Mouse (Mus musculus): ENCODE results near the gene Pctp. TPM values are rescaled to one million over a fixed set of nuclear protein-coding genes. Genes with fewer than 3 reads are reported as not detected.

Gene Pctp
- polyA plus RNA-seq, 2 experiments = 4.3 to 5.1 TPM

- 44% methylated on average over 11 of the region's 11 CpGs for WGBS (ENCODE audit: insufficient replicate concordance)
- Histone ChIP-seq H3K9me3 (ENCODE audit: control insufficient read depth, low read length) (no peaks in the 10 kb centered on the region), H3K9ac (replicated peaks) (no peak overlapping the region), H3K4me3 (ENCODE audit: insufficient read depth in 1 of 2, low read depth in 2 of 2, low read length in 2 of 2) (no peak overlapping the region), H3K27me3 (ENCODE audit: control insufficient read depth, insufficient read depth, low read length) (no peaks in the 10 kb centered on the region), H3K36me3 (replicated peaks; ENCODE audit: control insufficient read depth, insufficient read depth, low read depth) (no peaks in the 10 kb centered on the region), H3K4me2 (ENCODE audit: low read depth) (no peak overlapping the region), H3K27ac (no peak overlapping the region), H3K4me1 (replicated peaks; ENCODE audit: control insufficient read depth in 2 of 2, insufficient read depth in 2 of 2, low read length in 1 of 2) (peaks cover 0 to 4% of the 10 kb centered on the region in 2 experiments; a peak in 2 of 4 replicates)
- ATAC-seq (ENCODE audit: insufficient read depth) (no peak), DNase-seq (ENCODE audit: low read depth in 3 of 3, low spot score in 3 of 3) (no peak)
- no peak for TF ChIP-seq CTCF (IDR thresholded peaks at IDR 0.05; ENCODE audit: low read depth)
- TF ChIP-seq EP300 (IDR thresholded peaks at IDR 0.05; ENCODE audit: low read depth) = no peak
These were observed 23.5 kb downstream of the Pctp start for GRCm38 (mm10) chr11:89978914-89979818.

- H3K4me1 ChIP-seq (replicated peaks; ENCODE audit: control insufficient read depth in 2 of 2, insufficient read depth in 2 of 2, low read length in 1 of 2) = peaks cover 0 to 4% of the 10 kb centered on the region in 2 experiments; a peak in 2 of 4 replicates
- H3K27ac ChIP-seq = no peak overlapping the region
- no peaks in the 10 kb centered on the region for H3K36me3 ChIP-seq (replicated peaks; ENCODE audit: control insufficient read depth, insufficient read depth, low read depth)
- no peak overlapping the region for H3K9ac ChIP-seq (replicated peaks)
- no peak overlapping the region for H3K4me3 ChIP-seq (ENCODE audit: insufficient read depth in 1 of 2, low read depth in 2 of 2, low read length in 2 of 2)
- no peaks in the 10 kb centered on the region for H3K9me3 ChIP-seq (ENCODE audit: control insufficient read depth, low read length)
- ATAC-seq (ENCODE audit: insufficient read depth) (no peak), DNase-seq (ENCODE audit: low read depth in 3 of 3, low spot score in 3 of 3) (no peak)
- H3K27me3 ChIP-seq (ENCODE audit: control insufficient read depth, insufficient read depth, low read length) = no peaks in the 10 kb centered on the region
- TF ChIP-seq CTCF (IDR thresholded peaks at IDR 0.05; ENCODE audit: low read depth) = no peak
- no peak for TF ChIP-seq EP300 (IDR thresholded peaks at IDR 0.05; ENCODE audit: low read depth)
- 23% methylated on average over 11 of the region's 11 CpGs for WGBS (ENCODE audit: insufficient replicate concordance)
- no peak overlapping the region for H3K4me2 ChIP-seq (ENCODE audit: low read depth)
These were observed 24.3 kb downstream of the Pctp start for GRCm38 (mm10) chr11:89978353-89978831.

GRCm38 (mm10) chr11:89977746-89978352 lies 24.8 kb downstream of the Pctp start:
- no peak overlapping the region for H3K4me3 ChIP-seq (ENCODE audit: insufficient read depth in 1 of 2, low read depth in 2 of 2, low read length in 2 of 2)
- no peaks in the 10 kb centered on the region for H3K36me3 ChIP-seq (replicated peaks; ENCODE audit: control insufficient read depth, insufficient read depth, low read depth)
- H3K27ac ChIP-seq = no peak overlapping the region
- H3K4me1 ChIP-seq (replicated peaks; ENCODE audit: control insufficient read depth in 2 of 2, insufficient read depth in 2 of 2, low read length in 1 of 2) = peaks cover 0 to 4% of the 10 kb centered on the region in 2 experiments; a peak in 2 of 4 replicates
- WGBS (ENCODE audit: insufficient replicate concordance) = 45% methylated on average over 7 of the region's 7 CpGs
- H3K9me3 ChIP-seq (ENCODE audit: control insufficient read depth, low read length) = no peaks in the 10 kb centered on the region
- H3K27me3 ChIP-seq (ENCODE audit: control insufficient read depth, insufficient read depth, low read length) = no peaks in the 10 kb centered on the region
- TF ChIP-seq CTCF (IDR thresholded peaks at IDR 0.05; ENCODE audit: low read depth) = no peak
- ATAC-seq (ENCODE audit: insufficient read depth) (no peak), DNase-seq (ENCODE audit: low read depth in 3 of 3, low spot score in 3 of 3) (no peak)
- no peak overlapping the region for H3K9ac ChIP-seq (replicated peaks)
- H3K4me2 ChIP-seq (ENCODE audit: low read depth) = no peak overlapping the region

- ATAC-seq (ENCODE audit: insufficient read depth) (no peak), DNase-seq (ENCODE audit: low read depth in 3 of 3, low spot score in 3 of 3) (no peak)
- no peaks in the 10 kb centered on the region for H3K9me3 ChIP-seq (ENCODE audit: control insufficient read depth, low read length)
These were observed 26.3 kb downstream of the Pctp start for GRCm38 (mm10) chr11:89976361-89976760.

GRCm38 (mm10) chr11:89971296-89971695 lies 31.4 kb downstream of the Pctp start:
- Histone ChIP-seq H3K27ac (no peak overlapping the region), H3K4me2 (ENCODE audit: low read depth) (no peak overlapping the region), H3K27me3 (ENCODE audit: control insufficient read depth, insufficient read depth, low read length) (no peaks in the 10 kb centered on the region), H3K4me1 (replicated peaks; ENCODE audit: control insufficient read depth in 2 of 2, insufficient read depth in 2 of 2, low read length in 1 of 2) (no peaks in the 10 kb centered on the region), H3K4me3 (ENCODE audit: insufficient read depth in 1 of 2, low read depth in 2 of 2, low read length in 2 of 2) (no peak overlapping the region), H3K36me3 (replicated peaks; ENCODE audit: control insufficient read depth, insufficient read depth, low read depth) (no peaks in the 10 kb centered on the region), H3K9ac (replicated peaks) (no peak overlapping the region), H3K9me3 (ENCODE audit: control insufficient read depth, low read length) (no peaks in the 10 kb centered on the region)
- 48% methylated on average over 3 of the region's 3 CpGs for WGBS (ENCODE audit: insufficient replicate concordance)
- ATAC-seq (ENCODE audit: insufficient read depth) (no peak), DNase-seq (ENCODE audit: low read depth in 3 of 3, low spot score in 3 of 3) (no peak)
- TF ChIP-seq EP300 (IDR thresholded peaks at IDR 0.05; ENCODE audit: low read depth) (no peak), CTCF (IDR thresholded peaks at IDR 0.05; ENCODE audit: low read depth) (no peak)

More at GRCm38 (mm10) chr11:89976361-89976760, 26.3 kb downstream of the Pctp start:
- no peak overlapping the region for H3K4me3 ChIP-seq (ENCODE audit: insufficient read depth in 1 of 2, low read depth in 2 of 2, low read length in 2 of 2)
- H3K4me2 ChIP-seq (ENCODE audit: low read depth) = no peak overlapping the region
- no peak overlapping the region for H3K27ac ChIP-seq
- no peak for TF ChIP-seq CTCF (IDR thresholded peaks at IDR 0.05; ENCODE audit: low read depth)
- TF ChIP-seq EP300 (IDR thresholded peaks at IDR 0.05; ENCODE audit: low read depth) = no peak
- H3K4me1 ChIP-seq (replicated peaks; ENCODE audit: control insufficient read depth in 2 of 2, insufficient read depth in 2 of 2, low read length in 1 of 2) = peaks cover 0 to 4% of the 10 kb centered on the region in 2 experiments; a peak in 2 of 4 replicates
- H3K9ac ChIP-seq (replicated peaks) = no peak overlapping the region
- WGBS (ENCODE audit: insufficient replicate concordance) = 75% methylated on average over 5 of the region's 5 CpGs
- no peaks in the 10 kb centered on the region for H3K36me3 ChIP-seq (replicated peaks; ENCODE audit: control insufficient read depth, insufficient read depth, low read depth)
- no peaks in the 10 kb centered on the region for H3K27me3 ChIP-seq (ENCODE audit: control insufficient read depth, insufficient read depth, low read length)

All from liver, embryonic 14.5 days (tissue).